Mouse (Mus musculus) brown adipose tissue, adult 24 weeks (tissue): ENCODE data around the gene Limch1. TPM values are rescaled to one million over a fixed set of nuclear protein-coding genes. Genes with fewer than 3 reads are reported as not detected.

Source experiments
- H3K27ac ChIP-seq: fragments of 200-500 bp; replicated peaks from 2 replicates; pipeline ENCODE4 v1.5.1; 2012; ENCODE audit warnings: low read depth, mild to moderate bottlenecking, low read length
- H3K4me1 ChIP-seq: fragments of 200-500 bp; 2 replicates; pipeline ENCODE4 v1.6.1; 2012; ENCODE audit warnings: low read length, mixed read lengths; ENCODE audit not compliant: control insufficient read depth, insufficient read depth, insufficient read length
- H3K4me3 ChIP-seq: fragments of 200-500 bp; 2 replicates; pipeline ENCODE4 v1.5.1; 2012; ENCODE audit warnings: low read depth, mild to moderate bottlenecking, low read length, moderate library complexity; ENCODE audit not compliant: insufficient read depth
- polyA plus RNA-seq: library from polyadenylated mRNA; stranded (reverse); fragments of >200 nt; gene quantifications from 2 replicates; pipeline ENCODE4 v1.2.4, GENCODE M21; 2012; ENCODE audit not compliant: missing spikeins, insufficient read depth, insufficient read length

Limch1 gene
- polyA plus RNA-seq, 1 experiment = 15.4 TPM

DNA sequence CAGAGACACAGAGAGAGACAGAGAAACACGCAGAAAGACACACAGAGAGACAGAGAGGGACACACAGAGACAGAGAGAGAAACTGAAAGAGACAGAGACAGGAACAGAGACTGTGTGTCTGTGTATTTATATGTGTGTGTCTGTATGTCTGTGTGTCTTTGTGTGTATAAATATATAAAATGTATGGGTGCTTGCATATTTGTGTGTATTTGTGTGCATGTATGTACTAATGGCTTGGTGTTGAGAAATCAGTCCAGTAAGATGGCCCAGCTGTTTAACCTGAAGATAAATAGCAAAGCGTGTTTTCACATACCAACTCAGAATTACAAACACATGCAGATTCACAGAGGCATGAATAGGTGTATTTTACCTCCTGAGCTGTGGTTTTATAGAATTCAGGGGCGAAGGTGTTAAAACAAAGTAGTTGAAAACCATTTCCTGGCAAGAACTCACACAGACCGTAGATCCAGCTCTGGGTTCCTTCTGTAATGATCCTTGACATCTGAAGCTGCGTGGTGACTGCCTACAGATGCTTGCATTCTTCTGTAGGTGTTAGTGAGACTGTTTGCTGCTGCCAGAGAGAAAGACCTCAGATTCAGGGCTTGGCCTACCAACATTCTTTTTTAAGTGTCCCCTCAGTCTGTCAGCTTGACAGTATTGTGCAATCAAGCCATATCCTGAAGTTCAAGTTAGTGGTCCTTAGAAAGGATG lies 140.9 kb downstream of the Limch1 start:
- Histone ChIP-seq H3K27ac (no peak overlapping the region), H3K4me3 (no peak overlapping the region), H3K4me1 (peaks cover 5% of the 10 kb centered on the region)

DNA sequence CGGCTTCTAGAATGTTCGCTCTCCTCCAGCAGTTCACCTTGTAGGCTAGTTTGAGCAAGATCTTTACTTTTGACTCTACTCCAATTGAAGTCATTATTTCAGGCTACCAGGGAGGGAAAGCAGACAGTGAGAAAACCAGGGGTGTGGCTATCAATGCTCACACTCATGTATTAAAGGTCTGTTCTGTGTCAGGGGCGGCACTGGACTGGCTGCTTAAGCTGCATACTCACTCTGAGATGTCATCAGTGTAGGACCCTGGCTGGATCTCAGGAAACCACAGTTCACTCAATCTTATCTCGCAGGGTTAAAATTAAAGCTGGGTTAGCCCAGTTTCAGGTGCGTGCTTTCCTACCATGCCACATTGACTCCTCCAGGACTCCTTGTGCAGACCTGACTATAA lies 142.4 kb downstream of the Limch1 start:
- peaks cover 5% of the 10 kb centered on the region for H3K4me1 ChIP-seq
- H3K27ac ChIP-seq = no peak overlapping the region
- H3K4me3 ChIP-seq = no peak overlapping the region

DNA sequence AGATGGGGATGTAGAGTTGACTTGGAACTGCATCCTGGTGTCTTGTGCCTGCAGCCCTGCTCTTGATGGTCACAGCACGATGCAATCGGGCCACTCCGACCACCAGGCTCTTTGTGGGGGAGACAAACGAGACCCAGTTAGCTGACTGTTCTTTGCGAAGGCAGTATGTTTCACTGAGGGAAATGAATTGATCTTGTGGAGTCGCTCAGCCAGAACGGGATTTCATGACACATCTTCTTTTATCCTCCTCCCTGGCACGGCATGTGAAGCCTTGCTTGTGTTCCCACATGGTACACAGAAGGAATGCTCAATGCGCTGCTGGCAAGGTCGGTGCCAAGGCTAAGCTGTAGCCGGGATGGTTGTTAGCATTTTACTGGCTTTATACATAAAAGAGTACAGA lies 143.7 kb downstream of the Limch1 start:
- H3K4me3 ChIP-seq = no peak overlapping the region
- H3K4me1 ChIP-seq = no peaks in the 10 kb centered on the region; the same call in 1 of the 2 replicates
- H3K27ac ChIP-seq = no peak overlapping the region

DNA sequence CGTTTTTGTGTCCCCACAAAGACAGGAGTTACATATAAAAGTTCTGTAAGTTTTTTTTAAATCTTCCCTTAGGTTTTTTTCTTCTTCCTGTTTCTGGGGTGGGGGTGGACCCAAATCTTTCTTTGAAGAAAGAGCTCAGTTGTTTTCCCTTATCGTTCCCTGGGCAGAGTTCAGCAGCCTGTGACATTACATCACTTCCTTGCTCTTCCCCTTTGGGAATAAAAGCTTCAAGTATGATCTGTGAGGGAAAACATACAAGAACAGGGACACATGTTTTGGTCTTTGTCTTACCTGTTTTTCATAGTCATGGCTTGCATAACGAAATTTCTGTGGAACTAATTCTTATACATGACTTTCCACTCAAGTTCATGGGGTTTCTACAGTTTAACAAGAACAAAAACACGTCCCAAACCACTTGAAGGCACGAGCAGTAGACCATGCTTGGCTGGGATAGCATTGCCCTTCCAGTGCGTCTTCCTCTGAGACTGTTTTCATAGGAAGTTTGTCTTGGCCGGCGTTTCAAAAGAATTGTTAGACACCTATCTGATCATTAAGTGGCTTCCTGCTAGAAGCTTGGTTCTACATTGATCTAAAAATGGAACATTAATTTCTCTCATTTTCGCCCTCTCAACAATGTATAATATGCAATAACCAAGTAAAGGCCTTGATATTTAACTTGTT lies 150.0 kb downstream of the Limch1 start:
- H3K4me3 ChIP-seq = no peak overlapping the region
- peaks cover 6% of the 10 kb centered on the region for H3K4me1 ChIP-seq
- H3K27ac ChIP-seq = peak overlapping the region; percentile 47

DNA sequence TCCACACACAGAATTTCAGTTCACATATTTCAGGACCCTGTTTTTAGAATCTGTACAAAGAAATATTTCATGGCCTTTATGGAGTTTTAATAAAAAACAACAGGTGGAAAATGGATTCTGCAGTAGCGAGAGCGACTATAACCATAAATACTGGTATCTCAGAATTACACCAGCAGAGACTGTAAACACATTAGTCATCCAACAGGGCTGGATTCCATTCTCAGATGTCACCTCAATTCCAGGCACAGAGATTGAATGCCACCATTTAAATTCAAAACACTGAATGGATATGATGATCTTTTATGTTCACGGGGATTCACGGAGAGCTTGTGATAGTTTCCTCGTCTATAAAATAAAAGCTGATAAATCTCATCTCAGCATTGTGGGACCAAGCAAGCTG lies 152.0 kb downstream of the Limch1 start:
- H3K4me1 ChIP-seq = peaks cover 6% of the 10 kb centered on the region
- no peak overlapping the region for H3K4me3 ChIP-seq
- no peak overlapping the region for H3K27ac ChIP-seq

DNA sequence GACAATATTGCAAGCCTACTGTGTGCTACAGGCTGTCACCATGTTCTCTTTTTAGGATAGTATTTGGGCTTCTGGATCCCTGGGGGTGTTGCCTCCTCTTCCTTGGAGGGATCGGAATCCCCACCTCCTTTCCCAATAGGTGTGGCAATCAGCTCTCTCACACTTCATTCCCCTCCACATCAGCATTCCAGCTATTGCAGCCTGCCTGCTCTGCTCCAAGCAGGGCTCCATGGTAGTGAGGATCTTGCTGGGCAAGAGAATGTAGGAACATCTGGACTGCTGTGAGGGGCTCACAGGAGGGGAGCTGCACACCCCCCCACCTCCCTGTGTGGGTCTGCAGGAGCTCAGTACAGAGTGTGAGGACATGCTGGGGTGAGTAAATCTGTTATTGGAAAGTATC lies 152.6 kb downstream of the Limch1 start:
- H3K27ac ChIP-seq = no peak overlapping the region
- H3K4me3 ChIP-seq = no peak overlapping the region
- peaks cover 6% of the 10 kb centered on the region for H3K4me1 ChIP-seq

DNA sequence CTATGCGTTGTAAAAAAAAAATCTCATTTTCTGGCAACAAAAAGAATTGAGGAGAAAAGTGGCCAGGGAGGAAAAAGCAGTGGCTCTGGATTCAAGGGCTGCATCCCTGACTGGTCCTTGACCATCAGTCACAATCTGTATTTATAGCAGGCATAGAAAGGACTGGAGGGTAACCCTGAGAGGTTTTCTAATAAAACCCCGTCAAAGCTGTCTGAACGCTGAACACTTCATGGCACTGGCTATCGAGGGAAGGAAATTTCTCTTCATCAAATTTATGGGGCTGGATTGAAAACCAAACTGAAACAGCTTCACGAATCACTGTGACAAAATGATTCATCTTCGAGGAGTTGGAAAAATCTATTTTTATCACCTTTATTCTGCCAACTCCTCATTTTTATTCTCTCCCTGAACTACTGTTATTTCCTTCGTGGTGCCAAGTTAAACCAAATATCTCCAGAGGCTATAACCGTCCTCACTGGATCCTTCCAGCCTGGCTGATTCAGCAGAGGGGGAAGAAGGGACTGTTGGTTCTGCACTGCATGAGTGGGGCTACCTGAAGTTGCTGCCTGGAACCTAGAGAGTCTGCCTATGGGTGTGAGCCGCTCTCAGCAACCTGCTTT lies 153.3 kb downstream of the Limch1 start:
- no peak overlapping the region for H3K4me3 ChIP-seq
- H3K4me1 ChIP-seq = peaks cover 6% of the 10 kb centered on the region
- H3K27ac ChIP-seq = no peak overlapping the region

DNA sequence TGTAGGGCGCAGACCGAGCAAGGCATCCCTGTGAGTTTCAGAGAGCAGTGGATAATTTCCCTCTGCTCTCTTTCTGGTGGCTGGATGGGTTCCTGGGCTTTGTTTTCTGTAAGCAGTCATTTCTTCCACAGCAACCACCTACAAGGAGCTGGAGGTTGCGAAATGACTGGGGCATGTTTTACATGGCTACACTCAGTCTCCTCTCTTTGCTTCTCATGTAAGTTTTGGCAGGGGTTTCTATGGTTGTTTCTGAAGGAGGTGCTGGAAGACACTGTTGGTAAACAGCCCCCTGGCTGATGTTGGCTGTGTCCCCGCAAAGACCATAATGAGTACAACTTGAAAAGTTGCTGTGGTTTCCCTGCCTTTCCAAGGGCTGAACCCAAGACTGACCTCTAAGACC lies 155.5 kb downstream of the Limch1 start:
- no peak overlapping the region for H3K4me3 ChIP-seq
- peaks cover 4% of the 10 kb centered on the region for H3K4me1 ChIP-seq
- H3K27ac ChIP-seq = no peak overlapping the region

DNA sequence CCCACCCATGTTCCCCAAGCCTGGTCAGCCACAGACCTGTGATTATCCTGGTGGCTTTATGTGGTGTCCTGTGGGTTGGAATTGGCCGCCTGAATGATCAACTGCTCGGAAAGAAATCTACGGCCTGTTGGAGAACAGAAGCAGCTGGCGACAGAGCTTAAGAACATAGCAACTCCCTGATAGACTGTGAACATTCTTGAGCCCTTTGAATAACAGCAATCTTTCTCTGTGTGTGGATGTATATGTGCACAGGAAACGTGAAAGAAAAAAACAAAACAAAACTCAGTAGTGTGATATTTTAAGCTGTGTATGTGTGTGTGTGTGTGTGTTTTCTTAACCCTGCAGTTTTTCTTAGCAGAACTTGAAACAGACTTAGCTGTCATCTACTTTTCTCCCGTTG lies 159.2 kb downstream of the Limch1 start:
- no peak overlapping the region for H3K4me3 ChIP-seq
- peaks cover 5% of the 10 kb centered on the region for H3K4me1 ChIP-seq
- H3K27ac ChIP-seq = no peak overlapping the region

DNA sequence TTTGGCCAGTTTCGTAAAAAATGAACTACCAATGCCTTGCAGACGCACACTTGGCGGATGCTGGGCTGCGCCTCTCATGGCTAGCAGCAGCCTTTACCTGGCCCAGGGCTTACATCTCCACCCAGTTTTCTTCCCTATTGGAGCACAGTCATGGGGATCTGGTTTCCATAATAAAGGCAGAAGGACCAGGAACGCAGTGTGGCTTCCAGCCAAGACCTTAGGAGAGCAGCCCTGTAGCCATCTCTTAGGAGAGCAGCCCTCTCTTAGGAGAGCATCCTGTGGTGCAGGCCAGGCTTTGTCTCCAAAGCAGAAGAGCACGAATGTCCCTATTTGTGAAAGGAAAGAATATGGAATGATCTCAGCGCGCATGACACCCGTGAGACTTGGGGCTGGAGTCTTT lies 163.3 kb downstream of the Limch1 start:
- Histone ChIP-seq H3K4me1 (peaks cover 7% of the 10 kb centered on the region), H3K27ac (no peak overlapping the region), H3K4me3 (no peak overlapping the region)

DNA sequence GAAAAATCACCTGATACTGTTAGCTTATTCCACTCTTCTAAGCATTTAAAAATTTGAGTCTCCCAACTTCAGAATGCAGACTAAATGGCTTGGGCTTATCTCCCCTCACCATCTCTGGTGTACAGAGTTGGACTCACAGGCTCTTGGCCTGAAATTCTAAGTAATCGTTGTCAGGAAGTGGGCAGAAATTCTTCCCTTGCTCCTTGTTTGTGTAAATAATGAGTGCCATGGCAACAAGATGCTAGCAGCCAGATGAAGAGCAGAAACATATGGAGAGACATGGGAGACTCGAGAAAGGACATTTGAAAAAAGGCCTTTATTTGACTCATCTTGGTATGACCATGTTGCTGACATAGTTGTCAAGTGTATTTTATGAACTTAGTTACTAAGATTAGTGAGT lies 164.3 kb downstream of the Limch1 start:
- no peak overlapping the region for H3K27ac ChIP-seq
- H3K4me1 ChIP-seq = peaks cover 7% of the 10 kb centered on the region
- H3K4me3 ChIP-seq = no peak overlapping the region

DNA sequence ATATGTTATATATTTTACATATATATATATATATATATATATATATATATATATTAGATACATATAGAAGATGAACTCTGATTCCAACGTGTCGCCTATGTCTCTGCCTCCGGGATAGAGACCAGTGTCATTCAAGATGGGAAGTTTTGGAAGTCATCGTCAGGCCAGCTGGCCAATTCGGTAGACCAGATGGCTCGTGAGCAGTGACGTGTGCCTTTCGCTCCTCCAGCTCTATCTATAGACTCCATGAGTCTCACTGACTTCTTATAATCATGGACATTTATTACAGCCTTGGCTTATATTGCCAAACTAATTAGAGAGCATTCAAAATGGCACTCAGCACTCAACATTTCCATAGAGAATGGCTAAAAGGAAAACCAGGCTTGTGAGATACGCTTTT lies 165.0 kb downstream of the Limch1 start:
- H3K4me1 ChIP-seq = peaks cover 2% of the 10 kb centered on the region; the same call in 1 of the 2 replicates
- no peak overlapping the region for H3K4me3 ChIP-seq
- no peak overlapping the region for H3K27ac ChIP-seq

DNA sequence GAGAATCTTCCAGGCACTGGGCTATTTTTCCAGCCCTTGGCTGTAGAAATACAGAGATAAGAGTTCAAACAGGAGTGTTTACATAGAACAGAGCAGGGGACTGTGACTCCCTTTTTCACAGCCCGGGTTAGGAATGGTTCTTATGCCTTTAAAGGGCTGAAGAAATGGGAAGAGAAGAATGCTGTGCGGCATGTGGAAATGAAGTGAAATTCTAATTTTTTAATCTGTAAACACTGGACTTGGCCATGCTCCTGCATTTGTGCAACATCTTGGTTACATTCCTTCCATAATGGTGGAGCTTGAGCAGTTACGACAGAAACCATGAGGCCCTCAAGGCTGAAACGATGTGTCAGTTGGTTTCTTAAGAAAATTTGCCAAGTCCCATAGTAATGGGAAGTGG lies 165.4 kb downstream of the Limch1 start:
- Histone ChIP-seq H3K27ac (no peak overlapping the region), H3K4me1 (peaks cover 2% of the 10 kb centered on the region; the same call in 1 of the 2 replicates), H3K4me3 (no peak overlapping the region)

DNA sequence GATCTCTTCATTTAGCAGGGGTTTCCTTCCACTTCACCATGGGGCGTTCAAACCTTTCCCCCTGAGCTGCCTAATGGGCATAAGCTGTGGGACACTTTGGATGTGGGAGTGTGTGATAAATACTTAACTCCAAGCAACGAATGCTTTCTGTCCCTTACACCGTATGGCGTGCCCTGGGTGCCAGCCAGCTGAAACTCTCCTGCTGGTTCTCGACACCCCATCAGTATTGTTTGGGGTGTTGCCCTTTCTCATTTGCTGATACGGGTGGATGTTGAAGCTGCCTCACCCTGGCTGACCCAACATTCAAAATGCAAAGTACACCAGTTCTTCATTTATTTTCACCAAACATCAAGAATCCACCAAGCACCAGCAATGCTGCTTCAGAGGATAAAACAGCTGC lies 168.2 kb downstream of the Limch1 start:
- Histone ChIP-seq H3K4me3 (no peak overlapping the region), H3K4me1 (peaks cover 2% of the 10 kb centered on the region; the same call in 1 of the 2 replicates), H3K27ac (no peak overlapping the region)

DNA sequence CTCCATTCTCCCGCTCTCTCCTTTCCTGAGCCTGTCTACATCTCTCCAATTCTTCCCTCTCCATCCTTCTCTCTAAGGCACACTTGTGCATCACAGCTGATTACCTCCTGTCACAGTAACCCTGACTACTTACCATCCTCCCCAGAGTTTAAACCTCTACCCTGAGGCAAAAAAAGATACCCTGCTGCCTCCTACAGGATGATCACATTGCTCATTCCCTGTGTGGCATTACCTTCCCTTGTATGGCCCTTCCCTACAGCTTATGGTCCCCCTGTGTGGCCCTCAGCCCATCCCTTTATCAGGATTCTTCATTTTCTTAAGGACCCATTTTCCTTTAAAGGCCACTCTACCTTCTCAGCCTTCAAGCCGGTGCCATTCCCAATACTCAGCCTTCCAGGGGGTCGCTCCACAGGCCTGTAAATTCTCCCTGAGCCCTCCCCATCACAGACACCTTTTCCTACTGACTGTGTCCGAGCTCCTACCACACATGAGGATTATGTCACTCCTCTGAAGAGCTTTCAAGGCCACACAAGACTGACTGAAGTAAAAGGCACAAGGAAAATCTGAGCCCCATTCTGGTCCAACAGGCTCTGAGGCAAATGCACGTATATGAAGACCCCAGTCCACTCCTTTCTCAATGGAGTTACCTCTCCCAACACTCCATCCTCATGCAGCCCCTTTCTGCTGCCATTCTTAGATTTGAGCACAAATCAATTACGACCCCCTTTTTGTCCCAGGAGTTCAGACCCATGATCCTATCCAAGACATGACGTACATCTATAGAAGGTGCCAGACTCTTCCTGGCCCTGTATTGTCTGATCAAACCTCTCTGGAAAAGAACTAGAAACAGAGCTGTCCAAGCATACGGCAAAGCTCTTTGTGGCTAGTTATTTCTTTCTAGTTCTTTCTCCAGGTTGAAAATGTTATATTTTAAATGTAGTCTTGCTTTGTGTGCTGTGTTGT lies 172.0 kb downstream of the Limch1 start:
- H3K27ac ChIP-seq = no peak overlapping the region
- no peak overlapping the region for H3K4me3 ChIP-seq
- 0 out of 2 replicates have a peak, but pooled peaks cover 2% of the 10 kb centered on the region for H3K4me1 ChIP-seq
